Mouse (Mus musculus): Measurements from ENCODE around the gene Lacc1. TPM values are rescaled to one million over a fixed set of nuclear protein-coding genes. Genes with fewer than 3 reads are reported as not detected.

Lacc1 gene
- total RNA-seq, 1 experiment from 2014 or later = 7.3 TPM

- no peak for DNase-seq
These were observed 57.1 kb downstream of the Lacc1 start for GRCm38 (mm10) chr14:76979569-76979968.

Other genes starting within 250 kb of the Lacc1 start
- 4.1 and 4.9 TPM in 2 replicates for gene Ccdc122, start 132 bp downstream of the Lacc1 start, total RNA-seq (2021)
- gene Enox1, start 119.9 kb upstream of the Lacc1 start, total RNA-seq (2021) = 6.1 and 6.7 TPM in 2 replicates

Measured in adrenal gland, postnatal 14 days (tissue).